Mouse (Mus musculus): Measurements from ENCODE around the gene Macf1. TPM values are rescaled to one million over a fixed set of nuclear protein-coding genes. Genes with fewer than 3 reads are reported as not detected.

Macf1 gene
- total RNA-seq (2023): 100 to 1,000 TPM; 315 to 339 TPM

GRCm38 (mm10) chr4:123684260-123684659 is at the start of gene Macf1:
Macf1 (minus strand) TSS chr4:123684360.

DNA sequence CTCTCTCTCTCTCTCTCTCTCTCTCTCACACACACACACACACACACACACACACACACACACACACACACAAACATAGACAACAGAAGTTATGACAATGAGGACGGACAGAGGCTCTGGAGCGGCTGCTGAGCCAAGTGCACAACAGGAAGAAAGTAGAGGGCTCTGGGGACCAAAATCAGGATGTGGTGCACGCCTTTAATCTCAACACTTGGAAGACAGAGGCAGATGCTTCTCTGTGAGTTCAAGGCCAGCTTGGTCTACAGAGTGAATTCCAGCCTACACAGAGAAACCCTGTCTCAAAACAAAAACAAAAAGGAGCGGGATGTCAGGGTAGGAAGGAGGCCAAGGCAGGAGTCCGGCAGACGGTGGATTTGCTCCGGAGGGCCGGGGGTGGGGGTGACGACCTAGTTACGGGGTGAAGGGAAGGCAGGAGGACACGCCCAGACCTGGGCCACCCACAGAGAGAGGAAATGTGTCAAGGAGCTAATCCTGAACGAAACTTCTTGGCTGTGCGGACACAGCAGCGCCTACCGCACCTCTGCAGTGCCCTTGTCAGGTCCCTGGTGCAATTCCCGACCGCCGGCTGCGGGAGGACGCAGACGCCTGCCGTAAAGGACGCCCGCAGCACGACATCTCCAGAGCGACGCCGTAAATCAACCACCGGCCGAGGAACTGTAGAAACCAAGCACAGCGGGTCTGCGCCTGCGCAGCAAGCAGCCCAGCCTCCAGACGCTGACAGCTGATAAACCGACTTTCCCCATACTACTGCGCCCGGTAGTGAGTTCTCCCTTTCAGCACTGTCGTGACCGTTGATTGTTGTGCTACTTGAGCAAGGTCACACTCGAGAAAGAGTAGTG is 33.6 kb upstream of the Macf1 start, which contains the start of gene Ndufs5:
TSS of gene Ndufs5 (minus strand) at position 629 of the 860 bp plus-strand sequence.

DNA sequence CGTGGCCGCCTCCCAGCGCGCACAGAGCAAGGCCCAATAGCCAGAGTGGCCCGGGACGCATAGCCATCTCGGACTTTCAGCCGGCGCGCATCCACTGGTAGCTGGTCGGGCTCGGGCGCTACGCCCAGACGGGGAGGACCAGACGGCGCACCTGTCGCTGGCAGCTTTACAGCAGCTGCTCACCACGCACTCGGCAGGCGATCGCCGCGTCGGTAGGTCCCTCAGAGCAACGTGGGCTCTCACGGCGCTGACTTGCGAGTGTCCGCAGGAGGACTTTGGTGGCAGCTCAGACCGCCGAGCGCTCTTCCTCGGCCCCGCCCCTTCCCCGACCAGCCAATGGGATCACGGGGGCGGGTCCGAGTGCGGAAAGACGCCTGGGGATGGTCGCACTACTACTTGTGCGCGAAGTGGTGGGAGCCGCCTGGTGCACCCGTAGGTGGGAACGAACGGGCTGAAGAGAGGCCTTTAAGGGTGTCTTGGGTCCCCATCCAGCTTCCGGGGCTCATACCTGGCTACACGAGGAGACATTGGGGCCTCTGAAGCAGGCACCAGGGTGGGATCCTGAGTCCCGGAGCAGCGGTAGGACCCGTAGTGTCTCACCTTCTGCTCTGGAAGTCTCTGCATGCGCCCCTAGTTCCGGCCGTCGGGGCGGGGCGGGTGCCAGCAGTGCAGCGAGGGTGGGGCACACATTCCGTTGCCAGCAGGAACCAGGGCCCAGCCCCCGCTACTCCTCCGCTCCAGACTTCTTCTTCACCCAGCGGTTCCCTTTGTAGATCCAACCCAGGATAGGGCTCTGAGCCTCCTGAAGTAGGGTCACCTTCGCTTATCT is 341.3 kb downstream of the Macf1 start, which contains the start of gene Bmp8a:
TSS of gene Bmp8a (minus strand) at position 611 of the 829 bp plus-strand sequence.

DNA sequence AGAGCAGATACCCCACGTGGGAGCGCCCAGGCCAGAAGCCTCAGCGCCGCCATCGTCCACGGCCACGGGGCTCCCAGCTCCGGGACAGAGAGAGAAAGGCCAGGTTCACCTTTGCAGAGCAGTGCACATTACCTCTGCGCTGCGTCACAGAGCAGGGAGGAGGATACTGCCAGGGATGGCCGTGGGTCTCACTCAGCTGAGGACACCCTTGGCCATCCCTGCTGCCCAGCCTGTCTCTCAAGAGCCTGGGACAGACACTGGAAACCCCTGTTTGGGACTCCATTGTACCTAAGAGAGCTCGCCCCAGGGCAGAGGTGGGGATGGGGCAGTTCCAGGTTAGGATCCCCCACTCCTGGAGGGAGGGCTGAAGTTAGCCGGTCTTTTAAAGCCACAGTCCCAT is 360.6 kb downstream of the Macf1 start, which contains the start of gene Oxct2a:
TSS of gene Oxct2a (minus strand) at position 101 of the 400 bp plus-strand sequence.

Other genes starting within 250 kb of the Macf1 start
- 10 to 100 TPM; 31.9 to 38.3 TPM for gene Ndufs5, start 33.8 kb upstream of the Macf1 start, total RNA-seq (2023)
- 10 to 100 TPM; 64.3 to 65.0 TPM for gene Akirin1, start 66.0 kb upstream of the Macf1 start, total RNA-seq (2023)
- gene Rhbdl2, start 103.5 kb upstream of the Macf1 start, total RNA-seq (2023): not detected
- not detected for gene 4933427I04Rik, start 175.3 kb upstream of the Macf1 start, total RNA-seq (2023)
- 10 to 100 TPM; 16.1 to 21.7 TPM for gene Mycbp, start 220.5 kb upstream of the Macf1 start, total RNA-seq (2023)
- 10 to 100 TPM; 89.4 to 94.6 TPM for gene Rragc, start 233.1 kb upstream of the Macf1 start, total RNA-seq (2023)
- 1 to 10 TPM; 2.2 to 2.3 TPM for gene 4930535I16Rik, start 233.7 kb upstream of the Macf1 start, total RNA-seq (2023)